Mouse (Mus musculus): ENCODE measurements around the gene Gpr31b. TPM values are rescaled to one million over a fixed set of nuclear protein-coding genes. Genes with fewer than 3 reads are reported as not detected.
"Not testable (repeated sequence)": the region's sequence is repeated elsewhere in the genome, so short reads cannot be mapped to it uniquely, and the experiment has no call there.

Gpr31b gene
- polyA plus RNA-seq (2015; fragmentation: Nextera tagmentation; extraction: Ambion mirVana) = 0.20 TPM in 1 of 2 replicates, not detected in the other

GRCm38 (mm10) chr17:13052124-13052813 lies at the start of gene Gpr31b:
TSS of gene Gpr31b (minus strand) at chr17:13052296.
- not testable (repeated sequence) for H3K4me1 ChIP-seq; H3K27ac ChIP-seq (replicated peaks); ATAC-seq (ENCODE audit: low FRiP score); H3K4me3 ChIP-seq (replicated peaks); H3K9ac ChIP-seq (replicated peaks); H3K9me3 ChIP-seq (replicated peaks); H3K27me3 ChIP-seq (replicated peaks); H3K4me2 ChIP-seq; H3K36me3 ChIP-seq
- no CpG with 5 or more reads among the region's 8 CpGs for WGBS

DNA sequence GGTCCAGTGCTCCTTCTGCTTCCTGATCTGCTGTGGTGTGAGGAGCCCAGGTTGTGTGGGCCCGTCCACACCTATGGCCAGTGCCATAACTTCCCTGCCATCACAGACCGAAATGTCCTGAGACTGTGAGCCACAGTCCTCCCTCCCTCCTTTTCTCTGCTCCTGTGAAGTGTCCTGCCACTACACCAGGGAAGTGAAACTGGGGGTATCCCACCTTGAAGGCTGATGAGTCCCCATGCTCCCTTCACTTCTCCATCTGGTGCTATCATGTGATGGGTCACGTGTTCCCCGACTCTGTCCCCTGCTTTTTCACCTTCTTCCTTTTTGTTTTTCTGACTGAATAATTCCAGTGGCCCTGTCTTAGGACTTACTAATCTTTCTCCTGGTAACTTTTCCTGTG lies 40.9 kb upstream of the Gpr31b start:
- H3K9ac ChIP-seq (replicated peaks); H3K9me3 ChIP-seq (replicated peaks); H3K27ac ChIP-seq (replicated peaks); H3K36me3 ChIP-seq; H3K4me1 ChIP-seq; H3K4me2 ChIP-seq; H3K4me3 ChIP-seq (replicated peaks); ATAC-seq (ENCODE audit: low FRiP score); H3K27me3 ChIP-seq (replicated peaks): not testable (repeated sequence)
- WGBS = 89% methylated on average over 3 of the region's 4 CpGs

- ATAC-seq (ENCODE audit: low FRiP score); H3K27ac ChIP-seq (replicated peaks); H3K9me3 ChIP-seq (replicated peaks); H3K4me2 ChIP-seq; H3K27me3 ChIP-seq (replicated peaks); H3K4me1 ChIP-seq; H3K4me3 ChIP-seq (replicated peaks); H3K9ac ChIP-seq (replicated peaks); H3K36me3 ChIP-seq: not testable (repeated sequence)
- 57% methylated on average over 7 of the region's 8 CpGs for WGBS
These were observed 40.1 kb upstream of the Gpr31b start for GRCm38 (mm10) chr17:13092100-13092764.

- H3K4me1 ChIP-seq; H3K9me3 ChIP-seq (replicated peaks); H3K4me3 ChIP-seq (replicated peaks); H3K27me3 ChIP-seq (replicated peaks); H3K9ac ChIP-seq (replicated peaks); ATAC-seq (ENCODE audit: low FRiP score); H3K27ac ChIP-seq (replicated peaks); H3K36me3 ChIP-seq; H3K4me2 ChIP-seq: not testable (repeated sequence)
- no CpG with 5 or more reads among the region's 1 CpGs for WGBS
These were observed 39.4 kb upstream of the Gpr31b start for GRCm38 (mm10) chr17:13091510-13091909.

- H3K4me1 ChIP-seq; H3K9me3 ChIP-seq (replicated peaks); H3K36me3 ChIP-seq; H3K4me3 ChIP-seq (replicated peaks); ATAC-seq (ENCODE audit: low FRiP score); H3K27ac ChIP-seq (replicated peaks); H3K4me2 ChIP-seq; H3K27me3 ChIP-seq (replicated peaks); H3K9ac ChIP-seq (replicated peaks): not testable (repeated sequence)
- 72% methylated on average over 4 of the region's 5 CpGs for WGBS
These were observed 17.1 kb upstream of the Gpr31b start for GRCm38 (mm10) chr17:13069227-13069626.

- H3K4me1 ChIP-seq; H3K9ac ChIP-seq (replicated peaks); H3K27ac ChIP-seq (replicated peaks); H3K4me2 ChIP-seq; H3K4me3 ChIP-seq (replicated peaks); H3K36me3 ChIP-seq; H3K9me3 ChIP-seq (replicated peaks); ATAC-seq (ENCODE audit: low FRiP score); H3K27me3 ChIP-seq (replicated peaks): not testable (repeated sequence)
- WGBS = 88% methylated on average over 1 of the region's 4 CpGs
These were observed 15.8 kb upstream of the Gpr31b start for GRCm38 (mm10) chr17:13067864-13068385.

DNA sequence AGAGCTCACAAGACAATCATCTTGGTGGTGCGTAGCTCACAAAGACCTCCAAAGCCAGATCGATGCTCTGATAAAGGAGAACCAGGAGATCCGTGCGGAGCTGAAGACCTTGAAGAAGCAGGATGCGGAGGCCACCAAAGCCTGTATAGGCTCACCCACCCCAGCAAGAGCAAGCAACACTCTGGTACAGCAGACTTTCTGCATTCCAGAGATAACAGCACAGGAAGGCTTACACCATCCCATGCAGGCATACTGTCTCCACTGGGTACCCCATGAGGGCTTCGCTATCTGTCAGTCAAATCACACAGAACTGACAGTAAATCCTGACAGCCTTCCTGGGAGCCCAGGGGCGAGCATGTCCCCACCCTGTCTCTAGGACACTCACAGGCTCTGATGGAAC lies 10.8 kb upstream of the Gpr31b start:
- not testable (repeated sequence) for H3K9me3 ChIP-seq (replicated peaks); H3K9ac ChIP-seq (replicated peaks); H3K36me3 ChIP-seq; H3K27ac ChIP-seq (replicated peaks); H3K27me3 ChIP-seq (replicated peaks); H3K4me3 ChIP-seq (replicated peaks); ATAC-seq (ENCODE audit: low FRiP score); H3K4me2 ChIP-seq; H3K4me1 ChIP-seq
- 81% methylated on average over 5 of the region's 7 CpGs for whole genome bisulfite sequencing

GRCm38 (mm10) chr17:13060804-13061203 lies 8.7 kb upstream of the Gpr31b start, which contains the start of gene Tcp10b:
TSS of gene Tcp10b (plus strand) at chr17:13061104.
- H3K4me2 ChIP-seq; H3K9ac ChIP-seq (replicated peaks); H3K27me3 ChIP-seq (replicated peaks); ATAC-seq (ENCODE audit: low FRiP score); H3K27ac ChIP-seq (replicated peaks); H3K9me3 ChIP-seq (replicated peaks); H3K4me1 ChIP-seq; H3K36me3 ChIP-seq; H3K4me3 ChIP-seq (replicated peaks): not testable (repeated sequence)
- WGBS = 95% methylated on average over 4 of the region's 4 CpGs

DNA sequence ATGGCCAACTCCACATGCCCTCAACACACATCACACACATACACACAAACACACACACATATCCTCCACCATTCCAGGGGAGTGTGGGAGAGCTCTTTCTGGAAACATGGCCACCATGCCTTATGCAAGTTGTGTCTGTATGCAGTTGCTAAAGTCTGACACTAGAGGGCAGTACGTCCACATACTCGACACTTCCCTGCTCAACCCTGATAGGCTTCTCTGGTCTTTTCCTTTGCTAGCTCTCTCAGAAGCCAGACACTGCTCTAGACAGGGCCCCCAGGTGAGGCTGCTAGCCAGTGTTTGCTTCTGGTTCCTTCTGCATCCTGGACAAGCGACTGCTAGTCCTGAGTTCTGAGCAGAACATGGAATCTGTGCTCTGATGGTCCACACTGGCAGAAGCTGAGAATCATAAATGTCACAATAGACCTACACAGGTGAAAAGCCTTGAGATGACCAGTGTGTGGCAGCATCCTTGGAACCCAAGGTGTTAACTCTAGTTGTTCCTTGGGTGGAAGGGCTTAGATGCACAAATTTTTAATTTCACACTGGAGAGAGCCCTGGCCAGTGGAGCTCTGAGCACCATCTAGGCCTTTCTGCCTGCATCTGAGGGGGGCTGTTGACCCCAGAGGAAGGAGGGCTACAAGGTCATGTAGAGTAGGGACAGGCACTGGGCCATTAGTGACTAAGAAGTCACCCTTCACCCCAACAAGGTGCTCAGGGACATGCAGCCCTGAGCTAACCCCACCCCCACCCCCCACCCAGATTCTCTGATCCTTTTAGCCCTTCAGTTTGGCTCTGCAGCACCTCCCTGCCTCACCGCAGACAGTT lies 8.0 kb downstream of the Gpr31b start:
- WGBS = 12% methylated on average over 4 of the region's 4 CpGs
- H3K4me2 ChIP-seq; H3K9me3 ChIP-seq (replicated peaks); H3K36me3 ChIP-seq; H3K4me3 ChIP-seq (replicated peaks); H3K27ac ChIP-seq (replicated peaks); H3K4me1 ChIP-seq; H3K9ac ChIP-seq (replicated peaks); H3K27me3 ChIP-seq (replicated peaks): not testable (repeated sequence)
- ATAC-seq (ENCODE audit: low FRiP score) = peak; percentile 91

DNA sequence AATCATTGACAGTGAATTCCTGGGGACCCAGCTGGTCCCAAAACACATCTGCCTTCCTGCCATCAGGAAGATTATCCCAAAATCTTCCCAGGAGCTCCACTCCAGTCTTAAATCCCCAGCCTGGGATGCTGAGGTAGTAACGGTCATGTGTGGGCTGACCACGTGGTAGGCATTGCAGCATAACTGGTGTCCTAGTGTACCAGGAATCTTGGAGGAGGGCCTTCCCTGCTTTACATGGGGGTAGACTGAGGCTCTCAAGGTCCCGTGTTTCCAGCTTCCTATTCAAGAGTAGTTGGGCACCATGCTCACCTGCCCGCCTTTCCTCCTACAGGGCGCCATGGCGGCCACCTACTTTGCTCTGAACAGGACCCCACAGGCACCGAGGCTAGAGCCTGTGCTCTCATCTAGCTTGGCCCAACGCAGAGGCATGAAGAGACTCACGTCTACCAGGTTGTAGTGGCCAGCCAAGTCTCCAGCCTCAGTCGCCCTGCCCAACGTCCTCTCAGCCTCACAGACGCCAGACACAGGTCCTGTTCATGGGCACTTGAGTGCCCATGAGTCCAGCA lies 15.4 kb downstream of the Gpr31b start:
- not testable (repeated sequence) for H3K27ac ChIP-seq (replicated peaks); H3K36me3 ChIP-seq; H3K4me2 ChIP-seq; ATAC-seq (ENCODE audit: low FRiP score); H3K9me3 ChIP-seq (replicated peaks); H3K27me3 ChIP-seq (replicated peaks); H3K9ac ChIP-seq (replicated peaks); H3K4me1 ChIP-seq; H3K4me3 ChIP-seq (replicated peaks)
- WGBS = 100% methylated on average over 3 of the region's 12 CpGs

DNA sequence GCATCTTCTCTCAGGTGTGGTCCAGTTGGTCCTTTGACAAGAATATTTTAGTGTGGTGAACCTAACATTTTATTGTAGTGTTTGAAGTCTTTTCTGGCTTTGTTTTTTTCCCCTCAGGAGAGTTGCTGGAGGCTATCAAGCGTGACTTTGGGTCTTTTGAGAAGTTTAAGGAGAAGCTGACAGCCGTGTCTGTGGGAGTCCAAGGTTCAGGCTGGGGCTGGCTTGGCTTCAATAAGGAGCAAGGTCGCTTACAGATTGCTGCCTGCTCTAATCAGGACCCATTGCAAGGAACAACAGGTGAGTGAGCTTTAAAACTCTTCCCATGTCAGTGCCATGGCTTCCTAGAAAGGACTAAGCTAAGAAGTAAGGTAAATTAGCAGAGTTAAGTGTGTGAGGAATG lies 38.8 kb downstream of the Gpr31b start:
- WGBS = 70% methylated on average over 3 of the region's 3 CpGs
- Histone ChIP-seq H3K9me3 (replicated peaks) (no peaks in the 10 kb centered on the region), H3K4me2 (no peak overlapping the region), H3K27ac (replicated peaks) (no peak overlapping the region), H3K36me3 (peaks cover 50% of the 10 kb centered on the region), H3K4me1 (peaks cover 16% of the 10 kb centered on the region), H3K9ac (replicated peaks) (no peak overlapping the region), H3K4me3 (replicated peaks) (no peak overlapping the region), H3K27me3 (replicated peaks) (no peaks in the 10 kb centered on the region)
- ATAC-seq (ENCODE audit: low FRiP score) = no peak
